Mouse (Mus musculus): ENCODE data around the gene Neurod2. TPM values are rescaled to one million over a fixed set of nuclear protein-coding genes. Genes with fewer than 3 reads are reported as not detected.

Gene Neurod2
- total and polyA plus RNA-seq, 2 experiments = not detected

- Histone ChIP-seq H3K27ac (replicated peaks; ENCODE audit: insufficient read depth, low read depth, low read length) (no peak overlapping the region), H3K79me2 (ENCODE audit: control insufficient read depth, insufficient read depth, low read length) (peaks cover 6% of the 10 kb centered on the region; the same call in 1 of the 2 replicates), H3K4me1 (ENCODE audit: control insufficient read depth, insufficient read depth, low read length) (no peaks in the 10 kb centered on the region), H3K9ac (ENCODE audit: low read depth, low read length) (no peak overlapping the region), H3K4me3 (ENCODE audit: insufficient read depth, low read depth, low read length) (no peak overlapping the region), H3K27me3 (ENCODE audit: control insufficient read depth, insufficient read depth, low read length) (no peaks in the 10 kb centered on the region), H3K36me3 (ENCODE audit: control insufficient read depth, insufficient read depth, low read length) (peaks cover 4% of the 10 kb centered on the region; the same call in 1 of the 2 replicates)
- DNase-seq (ENCODE audit: extremely low read depth, low read depth, low spot score) = no peak
- WGBS = 78% methylated on average over 10 of the region's 10 CpGs
- TF ChIP-seq CTCF (IDR thresholded peaks at IDR 0.05; ENCODE audit: low read depth, low read length) (no peak), POLR2A (IDR thresholded peaks at IDR 0.05; ENCODE audit: extremely low read depth, insufficient read depth, low read length) (no peak)
Observed at GRCm38 (mm10) chr11:98371556-98372240, 42.2 kb upstream of the Neurod2 start.

GRCm38 (mm10) chr11:98370588-98370987, 41.1 kb upstream of the Neurod2 start:
- TF ChIP-seq CTCF (IDR thresholded peaks at IDR 0.05; ENCODE audit: low read depth, low read length) (no peak), POLR2A (IDR thresholded peaks at IDR 0.05; ENCODE audit: extremely low read depth, insufficient read depth, low read length) (no peak)
- peaks cover 9% of the 10 kb centered on the region; the same call in 1 of the 2 replicates for H3K79me2 ChIP-seq (ENCODE audit: control insufficient read depth, insufficient read depth, low read length)
- no peak overlapping the region for H3K9ac ChIP-seq (ENCODE audit: low read depth, low read length)
- DNase-seq (ENCODE audit: extremely low read depth, low read depth, low spot score) = no peak
- H3K36me3 ChIP-seq (ENCODE audit: control insufficient read depth, insufficient read depth, low read length) = peaks cover 2% of the 10 kb centered on the region; the same call in 1 of the 2 replicates
- no peak overlapping the region for H3K27ac ChIP-seq (replicated peaks; ENCODE audit: insufficient read depth, low read depth, low read length)
- no peaks in the 10 kb centered on the region for H3K4me1 ChIP-seq (ENCODE audit: control insufficient read depth, insufficient read depth, low read length)
- WGBS = 87% methylated on average over 2 of the region's 2 CpGs
- no peaks in the 10 kb centered on the region for H3K27me3 ChIP-seq (ENCODE audit: control insufficient read depth, insufficient read depth, low read length)
- H3K4me3 ChIP-seq (ENCODE audit: insufficient read depth, low read depth, low read length) = no peak overlapping the region

- Histone ChIP-seq H3K27ac (replicated peaks; ENCODE audit: insufficient read depth, low read depth, low read length) (no peak overlapping the region), H3K4me1 (ENCODE audit: control insufficient read depth, insufficient read depth, low read length) (no peaks in the 10 kb centered on the region), H3K79me2 (ENCODE audit: control insufficient read depth, insufficient read depth, low read length) (peaks cover 9% of the 10 kb centered on the region; the same call in 1 of the 2 replicates), H3K36me3 (ENCODE audit: control insufficient read depth, insufficient read depth, low read length) (no peaks in the 10 kb centered on the region), H3K27me3 (ENCODE audit: control insufficient read depth, insufficient read depth, low read length) (no peaks in the 10 kb centered on the region), H3K9ac (ENCODE audit: low read depth, low read length) (no peak overlapping the region), H3K4me3 (ENCODE audit: insufficient read depth, low read depth, low read length) (no peak overlapping the region)
- WGBS = 86% methylated on average over 6 of the region's 6 CpGs
- no peak for TF ChIP-seq CTCF (IDR thresholded peaks at IDR 0.05; ENCODE audit: low read depth, low read length)
- no peak for DNase-seq (ENCODE audit: extremely low read depth, low read depth, low spot score)
Observed at GRCm38 (mm10) chr11:98369337-98369736, 39.9 kb upstream of the Neurod2 start.

GRCm38 (mm10) chr11:98367863-98368186, 38.4 kb upstream of the Neurod2 start:
- no peak overlapping the region for H3K9ac ChIP-seq (ENCODE audit: low read depth, low read length)
- H3K27me3 ChIP-seq (ENCODE audit: control insufficient read depth, insufficient read depth, low read length) = no peaks in the 10 kb centered on the region
- no peak overlapping the region for H3K27ac ChIP-seq (replicated peaks; ENCODE audit: insufficient read depth, low read depth, low read length)
- WGBS = 86% methylated on average over 7 of the region's 7 CpGs
- peaks cover 3% of the 10 kb centered on the region; the same call in 1 of the 2 replicates for H3K4me1 ChIP-seq (ENCODE audit: control insufficient read depth, insufficient read depth, low read length)
- peaks cover 9% of the 10 kb centered on the region; the same call in 1 of the 2 replicates for H3K79me2 ChIP-seq (ENCODE audit: control insufficient read depth, insufficient read depth, low read length)
- DNase-seq (ENCODE audit: extremely low read depth, low read depth, low spot score) = no peak
- no peaks in the 10 kb centered on the region for H3K36me3 ChIP-seq (ENCODE audit: control insufficient read depth, insufficient read depth, low read length)
- TF ChIP-seq POLR2A (IDR thresholded peaks at IDR 0.05; ENCODE audit: extremely low read depth, insufficient read depth, low read length) (no peak), CTCF (IDR thresholded peaks at IDR 0.05; ENCODE audit: low read depth, low read length) (no peak)
- no peak overlapping the region for H3K4me3 ChIP-seq (ENCODE audit: insufficient read depth, low read depth, low read length)

- Histone ChIP-seq H3K27ac (replicated peaks; ENCODE audit: insufficient read depth, low read depth, low read length) (no peak overlapping the region), H3K4me1 (ENCODE audit: control insufficient read depth, insufficient read depth, low read length) (peaks cover 3% of the 10 kb centered on the region; the same call in 1 of the 2 replicates), H3K27me3 (ENCODE audit: control insufficient read depth, insufficient read depth, low read length) (no peaks in the 10 kb centered on the region), H3K36me3 (ENCODE audit: control insufficient read depth, insufficient read depth, low read length) (no peaks in the 10 kb centered on the region), H3K9ac (ENCODE audit: low read depth, low read length) (no peak overlapping the region), H3K79me2 (ENCODE audit: control insufficient read depth, insufficient read depth, low read length) (peaks cover 13% of the 10 kb centered on the region; the same call in 1 of the 2 replicates), H3K4me3 (ENCODE audit: insufficient read depth, low read depth, low read length) (no peak overlapping the region)
- no peak for TF ChIP-seq CTCF (IDR thresholded peaks at IDR 0.05; ENCODE audit: low read depth, low read length)
- TF ChIP-seq POLR2A (IDR thresholded peaks at IDR 0.05; ENCODE audit: extremely low read depth, insufficient read depth, low read length) = no peak
- 88% methylated on average over 10 of the region's 10 CpGs for WGBS
- DNase-seq (ENCODE audit: extremely low read depth, low read depth, low spot score) = no peak
Observed at GRCm38 (mm10) chr11:98367171-98367862, 37.9 kb upstream of the Neurod2 start.

- Histone ChIP-seq H3K27me3 (ENCODE audit: control insufficient read depth, insufficient read depth, low read length) (no peaks in the 10 kb centered on the region), H3K4me3 (ENCODE audit: insufficient read depth, low read depth, low read length) (no peak overlapping the region), H3K36me3 (ENCODE audit: control insufficient read depth, insufficient read depth, low read length) (no peaks in the 10 kb centered on the region), H3K79me2 (ENCODE audit: control insufficient read depth, insufficient read depth, low read length) (peaks cover 20% of the 10 kb centered on the region; the same call in 1 of the 2 replicates), H3K27ac (replicated peaks; ENCODE audit: insufficient read depth, low read depth, low read length) (no peak overlapping the region), H3K9ac (ENCODE audit: low read depth, low read length) (no peak overlapping the region), H3K4me1 (ENCODE audit: control insufficient read depth, insufficient read depth, low read length) (peaks cover 3% of the 10 kb centered on the region; the same call in 1 of the 2 replicates)
- 69% methylated on average over 10 of the region's 10 CpGs for WGBS
- DNase-seq (ENCODE audit: extremely low read depth, low read depth, low spot score) = no peak
- TF ChIP-seq POLR2A (IDR thresholded peaks at IDR 0.05; ENCODE audit: extremely low read depth, insufficient read depth, low read length) = no peak
- no peak for TF ChIP-seq CTCF (IDR thresholded peaks at IDR 0.05; ENCODE audit: low read depth, low read length)
Observed at GRCm38 (mm10) chr11:98366290-98366689, 36.8 kb upstream of the Neurod2 start.
